Mouse (Mus musculus): ENCODE results near the gene 9230113P08Rik. TPM values are rescaled to one million over a fixed set of nuclear protein-coding genes. Genes with fewer than 3 reads are reported as not detected.
"Not testable (repeated sequence)": the region's sequence is repeated elsewhere in the genome, so short reads cannot be mapped to it uniquely, and the experiment has no call there.

Gene 9230113P08Rik
- total RNA-seq (2015) (not detected in 2 replicates), total RNA-seq (2017) (not detected in 2 replicates)

DNA sequence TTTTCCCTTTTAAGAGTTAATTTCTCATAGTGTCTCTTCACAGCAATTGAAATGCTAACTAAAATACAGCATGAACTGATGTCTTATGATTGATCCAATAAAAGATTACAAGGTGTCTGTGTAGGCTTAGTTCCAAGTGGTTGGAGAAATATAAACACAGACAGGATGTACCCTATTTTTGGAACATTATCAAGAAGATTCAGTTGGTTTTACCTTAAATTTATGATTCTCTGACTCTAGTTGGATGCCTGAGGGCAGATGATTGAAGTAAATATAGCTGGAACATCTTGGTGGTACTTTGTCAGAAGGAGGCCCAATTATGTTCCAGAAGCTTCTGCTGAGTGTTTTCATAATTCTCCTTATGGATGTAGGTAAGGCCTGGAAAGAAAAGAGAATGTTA is at the start of gene 9230113P08Rik:
Gene 9230113P08Rik (plus strand): TSS at position 301 of the 400 bp plus-strand sequence.
- ATAC-seq (replicated peaks; ENCODE audit: poor library complexity): not testable (repeated sequence)

DNA sequence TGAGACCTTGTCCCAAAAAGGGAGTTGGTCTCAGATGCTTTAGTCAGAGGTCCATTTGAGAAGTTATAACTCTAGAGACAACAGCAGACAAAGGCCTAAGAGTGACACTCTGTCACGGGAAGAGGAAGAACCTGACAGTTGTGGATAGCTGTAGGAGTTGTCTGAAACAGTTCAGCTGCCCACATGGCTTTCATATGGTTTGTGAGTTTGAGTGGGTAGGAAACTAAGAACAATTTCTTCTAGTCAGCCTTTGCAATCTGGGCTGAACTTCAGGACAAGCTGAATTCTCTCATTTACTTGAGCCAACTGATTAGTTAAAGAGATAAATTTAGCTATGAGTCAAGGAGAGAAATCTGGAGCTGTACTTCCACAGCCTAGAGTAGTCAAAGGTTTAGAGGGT is 15.1 kb upstream of the 9230113P08Rik start:
- ATAC-seq (replicated peaks; ENCODE audit: poor library complexity): not testable (repeated sequence)

DNA sequence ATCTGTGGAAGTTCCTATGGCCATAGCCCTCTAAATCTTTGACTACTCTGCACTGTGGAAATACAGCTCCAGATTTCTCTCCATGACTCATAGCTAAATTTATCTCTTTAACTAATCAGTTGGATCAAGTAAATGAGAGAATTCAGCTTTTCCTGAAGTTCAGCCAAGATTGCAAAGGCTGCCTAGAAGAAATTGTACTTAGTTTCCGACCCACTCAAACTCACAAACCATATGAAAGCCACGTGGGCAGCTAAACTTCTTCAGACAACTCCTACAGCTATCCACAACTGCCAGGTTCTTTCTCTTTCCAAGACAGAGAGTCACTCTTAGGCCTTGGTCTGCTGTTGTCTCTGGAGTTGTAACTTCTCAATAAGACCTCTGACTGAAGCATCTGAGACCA is 3.7 kb upstream of the 9230113P08Rik start:
- no peak for ATAC-seq (replicated peaks; ENCODE audit: poor library complexity)

DNA sequence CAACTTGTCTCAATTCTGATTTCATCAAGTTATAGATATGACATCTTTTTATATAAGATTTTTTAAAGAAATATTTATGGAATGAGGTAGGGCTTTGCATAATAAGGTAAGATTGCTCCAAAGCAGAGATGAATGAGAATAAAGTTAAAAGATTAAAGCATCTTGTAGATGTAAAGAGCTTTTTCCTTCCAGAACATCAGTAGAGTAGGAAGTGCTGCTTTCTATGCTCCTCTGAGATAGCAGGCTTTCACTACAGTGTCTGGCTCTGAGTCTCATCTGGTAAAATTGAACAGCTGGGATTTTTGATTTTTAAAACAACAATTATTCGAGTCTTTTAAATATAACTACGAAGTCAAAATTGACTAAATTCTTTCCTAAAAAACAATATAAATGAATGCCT is 22.6 kb downstream of the 9230113P08Rik start:
- ATAC-seq (replicated peaks; ENCODE audit: poor library complexity): no peak

Other genes with a start within 250 kb of the 9230113P08Rik start
- gene Pate1, start 221.0 kb upstream of the 9230113P08Rik start, total RNA-seq (2015): not detected in 2 replicates
- gene Pate1, start 221.0 kb upstream of the 9230113P08Rik start, total RNA-seq (2017): not detected in 2 replicates
- gene Gm17677, start 167.4 kb upstream of the 9230113P08Rik start, total RNA-seq (2015): not detected in 2 replicates
- not detected in 2 replicates for gene Gm17677, start 167.4 kb upstream of the 9230113P08Rik start, total RNA-seq (2017)
- gene Gm17727, start 130.3 kb upstream of the 9230113P08Rik start, total RNA-seq (2015): not detected in 2 replicates
- gene Gm17727, start 130.3 kb upstream of the 9230113P08Rik start, total RNA-seq (2017): not detected in 2 replicates
- gene Gm27235, start 118.3 kb upstream of the 9230113P08Rik start, total RNA-seq (2015): not detected in 2 replicates
- not detected in 2 replicates for gene Gm27235, start 118.3 kb upstream of the 9230113P08Rik start, total RNA-seq (2017)
- not detected in 2 replicates for gene D730048I06Rik, start 118.3 kb upstream of the 9230113P08Rik start, total RNA-seq (2015)
- gene D730048I06Rik, start 118.3 kb upstream of the 9230113P08Rik start, total RNA-seq (2017): not detected in 2 replicates
- not detected in 2 replicates for gene 9230110F15Rik, start 64.3 kb upstream of the 9230113P08Rik start, total RNA-seq (2015)
- not detected in 2 replicates for gene 9230110F15Rik, start 64.3 kb upstream of the 9230113P08Rik start, total RNA-seq (2017)
- gene Gm5916, start 220.4 kb downstream of the 9230113P08Rik start, total RNA-seq (2015): not detected in 2 replicates
- gene Gm5916, start 220.4 kb downstream of the 9230113P08Rik start, total RNA-seq (2017): not detected in 2 replicates

Measured in megakaryocyte progenitor cell, adult 5-6 weeks (primary cell).